Comparison of ENCODE assay signal across 10 mouse cellular contexts in the genomic region with DNA sequence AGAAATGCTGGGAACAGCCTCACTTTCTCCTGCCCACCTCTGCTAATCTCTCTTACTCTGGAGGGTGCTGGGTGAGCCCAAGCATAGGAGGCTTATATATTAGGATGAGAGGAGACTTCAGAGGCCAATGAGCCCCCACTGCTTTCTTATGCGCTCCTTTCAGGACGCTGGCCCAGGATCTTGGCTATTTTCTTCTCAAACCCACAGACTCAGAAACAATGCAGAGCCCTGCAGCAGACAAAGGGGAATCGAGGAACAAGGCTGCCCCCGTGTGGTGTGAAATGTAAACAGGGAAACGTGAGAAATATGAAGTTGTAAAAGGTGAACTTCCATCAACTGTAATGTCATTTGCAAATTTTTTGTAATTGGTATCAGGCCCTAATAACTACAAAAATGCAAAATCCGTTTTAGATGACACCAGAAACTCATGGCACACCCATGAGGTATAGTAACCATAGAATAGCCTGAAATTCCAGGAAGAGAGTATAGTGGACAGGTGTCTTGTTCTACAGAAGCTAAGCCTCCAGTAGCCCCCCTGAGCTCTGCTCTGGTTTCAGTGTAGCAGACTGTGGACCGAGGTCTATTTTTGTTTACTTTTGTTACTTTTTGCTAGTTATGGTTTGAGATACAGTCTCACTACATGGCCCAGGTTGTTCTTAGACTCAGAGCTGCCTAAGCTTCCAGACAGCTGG. TPM values are rescaled to one million over a fixed set of nuclear protein-coding genes. Genes with fewer than 3 reads are reported as not detected.
DNase-seq lines count a peak whose midpoint lies in the region; ATAC-seq lines count a peak whose summit lies in the region.
"Had no signal": no experiment of that assay in that cellular context is flagged by ENCODE, and none has a peak within 500 bp of the region (broad histone marks: within the 10 kb centered on the region; RNA-seq: fewer than 3 reads in every experiment).

No protein-coding gene starts in this region.

- peak; percentile 42; the same call in 1 of the 2 replicates for ATAC-seq in midbrain, embryonic 11.5 days (ENCODE audit: low FRiP score)

- no peak overlapping the region for H3K27ac ChIP-seq in midbrain, embryonic 11.5 days (ENCODE audit: low read depth, low read length)
- H3K27ac ChIP-seq: heart, embryonic 13.5 days had no signal

- H3K9ac ChIP-seq in midbrain, embryonic 11.5 days (ENCODE audit: low read length) = 0 out of 2 replicates have a peak overlapping the region, but pooled peaks have one; percentile 26
- H3K9ac ChIP-seq: heart, embryonic 13.5 days had no signal

- no peak overlapping the region for H3K4me3 ChIP-seq in midbrain, embryonic 11.5 days (ENCODE audit: low read depth, low read length)
- H3K4me3 ChIP-seq: heart, embryonic 13.5 days had no signal

- no peaks in the 10 kb centered on the region for H3K36me3 ChIP-seq in midbrain, embryonic 11.5 days (ENCODE audit: control insufficient read depth, insufficient read depth, low read length)
- H3K36me3 ChIP-seq: heart, embryonic 13.5 days had no signal

- H3K4me1 ChIP-seq in midbrain, embryonic 11.5 days (ENCODE audit: control insufficient read depth, insufficient read depth, low read length) = no peaks in the 10 kb centered on the region
- H3K4me1 ChIP-seq: heart, embryonic 13.5 days had no signal

- peak; percentile 22 to 31 for DNase-seq in adrenal gland, adult 18-20 months (ENCODE audit: low spot score in 2 of 2)
- no peak for DNase-seq in adrenal gland, adult 8-10 months
- peak; percentile 54 for DNase-seq in 3T3-L1 (ENCODE audit: low read depth, low spot score)
- peak; percentile 53 for DNase-seq in cerebellum, adult 11 months
- DNase-seq in forelimb bud, embryonic 11.5 days (ENCODE audit: low read depth, low spot score) = peak; percentile 44
- DNase-seq in layer of hippocampus, postnatal 10 days (ENCODE audit: low spot score in 2 of 2) = peak; percentile 73 to 78
- DNase-seq in midbrain, embryonic 11.5 days (ENCODE audit: low spot score, missing footprints) = peak; percentile 94
- DNase-seq in thymus, postnatal 10 days (ENCODE audit: low spot score in 2 of 2) = no peak

- WGBS in midbrain, embryonic 11.5 days = 16% methylated on average over 7 of the region's 7 CpGs

- H3K27me3 ChIP-seq in midbrain, embryonic 11.5 days (ENCODE audit: control insufficient read depth, insufficient read depth, low read length) = no peaks in the 10 kb centered on the region

- no peaks in the 10 kb centered on the region for H3K9me3 ChIP-seq in midbrain, embryonic 11.5 days (ENCODE audit: control insufficient read depth, low read length)
- H3K9me3 ChIP-seq: heart, embryonic 13.5 days had no signal

- no peak overlapping the region for H3K4me2 ChIP-seq in midbrain, embryonic 11.5 days
- H3K4me2 ChIP-seq: heart, embryonic 13.5 days had no signal

RNA-seq across cellular contexts. Expression of a gene that starts 43.8 kb away (rescaled TPM):
- total RNA-seq in adrenal gland, adult 18-20 months (2021) = 10 to 100 TPM in 1 of 2 experiments, 1 to 10 TPM in 1; 7.1 to 11.0 TPM
- 10 to 100 TPM; 14.8 to 29.7 (median 18.0) TPM for total RNA-seq in adrenal gland, adult 8-10 months (2022)
- not detected for total RNA-seq in layer of hippocampus, postnatal 10 days (2021)
- polyA plus RNA-seq in midbrain, embryonic 11.5 days (2014; fragmentation: Nextera tagmentation; extraction: Ambion mirVana) = 0.11 TPM in 1 of 2 replicates, not detected in the other
- polyA plus RNA-seq: C2C12 had no signal

RNA-seq across cellular contexts. Expression of a gene that starts 44.4 kb away (rescaled TPM):
- 10 to 100 TPM; 30.7 to 31.7 TPM for total RNA-seq in adrenal gland, adult 18-20 months (2021)
- total RNA-seq in adrenal gland, adult 8-10 months (2022) = 10 to 100 TPM; 23.9 to 27.1 (median 26.5) TPM
- 10 to 100 TPM; 58.9 to 61.9 TPM for total RNA-seq in layer of hippocampus, postnatal 10 days (2021)
- 131 and 138 TPM in 2 replicates for polyA plus RNA-seq in midbrain, embryonic 11.5 days (2014; fragmentation: Nextera tagmentation; extraction: Ambion mirVana)

Comparison
In these comparisons a context has a peak if more than half of its experiments do, and no peak if none do; other contexts are left out.
1. DNase-seq: peak in adrenal gland, adult 18-20 months (2 of 2), 3T3-L1 (single experiment), cerebellum, adult 11 months (single experiment), forelimb bud, embryonic 11.5 days (single experiment), layer of hippocampus, postnatal 10 days (2 of 2) and midbrain, embryonic 11.5 days (single experiment); none in adrenal gland, adult 8-10 months (single experiment) and thymus, postnatal 10 days (0 of 2).
2. RNA of a gene that starts 43.8 kb away (total RNA-seq): 14.8 to 29.7 TPM in adrenal gland, adult 8-10 months and 7.1 to 11.0 TPM in adrenal gland, adult 18-20 months; not detected in layer of hippocampus, postnatal 10 days; every median in the first group is over 4 times any median in the second.